Mouse (Mus musculus): ENCODE data around the gene Trmt11.

GRCm38 (mm10) chr10:30552377-30552776, 48.2 kb downstream of the Trmt11 start:
- TF ChIP-seq CTCF (IDR thresholded peaks at IDR 0.05; ENCODE audit: borderline replicate concordance, extremely low read depth, insufficient read depth, insufficient read length) (no peak), POLR2A (IDR thresholded peaks at IDR 0.05; ENCODE audit: borderline replicate concordance, extremely low read depth, insufficient read depth, insufficient read length, poor library complexity, severe bottlenecking) (no peak)

Data from brain, embryonic 14.5 days (tissue).